Mouse (Mus musculus) heart, embryonic 16.5 days (tissue): ENCODE measurements around the gene Ltbr. TPM values are rescaled to one million over a fixed set of nuclear protein-coding genes. Genes with fewer than 3 reads are reported as not detected.

Source experiments
- ATAC-seq: fragments of 200-750 bp; cut with Nextera tagmentation; replicated peaks from 2 replicates; pipeline ENCODE4 v1.8.0; 2017; ENCODE audit warnings: moderate number of reproducible peaks; ENCODE audit not compliant: insufficient read depth, low FRiP score; ENCODE audit errors: extremely low read depth
- H3K27ac ChIP-seq: fragments of 300-500 bp; sonication (generic); 2 replicates; pipeline ENCODE4 v1.5.1; 2014; ENCODE audit warnings: mild to moderate bottlenecking, low read length, control low read depth, moderate library complexity
- H3K27me3 ChIP-seq: fragments of 300-500 bp; sonication (generic); 2 replicates; pipeline ENCODE4 v1.6.1; 2014; ENCODE audit warnings: low read length, mixed read lengths; ENCODE audit not compliant: control insufficient read depth, insufficient read depth
- H3K36me3 ChIP-seq: fragments of 300-500 bp; sonication (generic); 2 replicates; pipeline ENCODE4 v1.6.1; 2014; ENCODE audit not compliant: control insufficient read depth, insufficient read depth
- H3K4me1 ChIP-seq: fragments of 300-500 bp; sonication (generic); 2 replicates; pipeline ENCODE4 v1.6.1; 2014; ENCODE audit warnings: low read length, mixed read lengths; ENCODE audit not compliant: control insufficient read depth, insufficient read depth
- H3K4me2 ChIP-seq: fragments of 300-500 bp; sonication (generic); 2 replicates; pipeline ENCODE4 v1.6.1; 2014; ENCODE audit warnings: low read depth, mild to moderate bottlenecking, control low read depth, low read length
- H3K4me3 ChIP-seq: fragments of 300-500 bp; sonication (generic); 2 replicates; pipeline ENCODE4 v1.5.1; 2014; ENCODE audit warnings: mild to moderate bottlenecking, control low read depth, low read length
- H3K9ac ChIP-seq: fragments of 300-500 bp; sonication (generic); 2 replicates; pipeline ENCODE4 v1.6.1; 2014; ENCODE audit warnings: low read length, control low read depth
- H3K9me3 ChIP-seq: fragments of 300-500 bp; sonication (generic); replicated peaks from 2 replicates; pipeline ENCODE4 v1.6.1; 2016; ENCODE audit warnings: low read length; ENCODE audit not compliant: control insufficient read depth
- WGBS: fragments of 180-500 bp; shearing (Covaris S2); extraction: QIAGEN DNeasy Blood & Tissue Kit; methylation state at CpG from one replicate; pipeline ENCODE4 v1.1.7; 2014; 5-methylcytosine and 5-hydroxymethylcytosine counted together
- polyA plus RNA-seq: library from polyadenylated mRNA; unstranded; fragments of >200 nt; fragmentation: Nextera tagmentation; extraction: Ambion mirVana; gene quantifications from 2 replicates; pipeline ENCODE4 v1.2.1, GENCODE M21; 2015

The Ltbr gene
- polyA plus RNA-seq, 1 experiment from 2014 or later, result 43.0 TPM

GRCm38 (mm10) chr6:125338791-125339660 lies 25.3 kb upstream of the Ltbr start:
- Histone ChIP-seq H3K27me3 (no peaks in the 10 kb centered on the region), H3K36me3 (no peaks in the 10 kb centered on the region), H3K9ac (no peak overlapping the region), H3K27ac (peak overlapping the region; percentile 74; the same call in 1 of the 2 replicates), H3K4me3 (no peak overlapping the region), H3K9me3 (no peaks in the 10 kb centered on the region), H3K4me1 (0 out of 2 replicates have a peak, but pooled peaks cover 2% of the 10 kb centered on the region), H3K4me2 (no peak overlapping the region)
- 71% methylated on average over 9 of the region's 9 CpGs for WGBS
- ATAC-seq, result no peak

- Histone ChIP-seq H3K27me3 (no peaks in the 10 kb centered on the region), H3K27ac (no peak overlapping the region), H3K4me2 (no peak overlapping the region), H3K36me3 (no peaks in the 10 kb centered on the region), H3K9ac (no peak overlapping the region), H3K4me1 (peaks cover 8% of the 10 kb centered on the region; the same call in 1 of the 2 replicates), H3K9me3 (no peaks in the 10 kb centered on the region), H3K4me3 (no peak overlapping the region)
- 71% methylated on average over 2 of the region's 2 CpGs for WGBS
- no peak for ATAC-seq
Measured at GRCm38 (mm10) chr6:125334356-125334755, 20.7 kb upstream of the Ltbr start.

- Histone ChIP-seq H3K4me3 (no peak overlapping the region), H3K4me1 (peaks cover 8% of the 10 kb centered on the region; the same call in 1 of the 2 replicates), H3K9me3 (no peaks in the 10 kb centered on the region), H3K27ac (no peak overlapping the region), H3K4me2 (no peak overlapping the region), H3K36me3 (no peaks in the 10 kb centered on the region), H3K27me3 (no peaks in the 10 kb centered on the region), H3K9ac (no peak overlapping the region)
- 67% methylated on average over 14 of the region's 14 CpGs for WGBS
- no peak for ATAC-seq
Measured at GRCm38 (mm10) chr6:125333112-125333899, 19.6 kb upstream of the Ltbr start.

- ATAC-seq, result peak; percentile 95
- peak overlapping the region; percentile 52; the same call in 1 of the 2 replicates for H3K27ac ChIP-seq
- 1% methylated on average over 39 of the region's 39 CpGs for WGBS
- H3K27me3 ChIP-seq, result no peaks in the 10 kb centered on the region
- H3K4me3 ChIP-seq, result peak overlapping the region; percentile 66
- H3K36me3 ChIP-seq, result no peaks in the 10 kb centered on the region
- peaks cover 8% of the 10 kb centered on the region; the same call in 1 of the 2 replicates for H3K4me1 ChIP-seq
- H3K9ac ChIP-seq, result peak overlapping the region; percentile 80
- peak overlapping the region; percentile 83 for H3K4me2 ChIP-seq
- no peaks in the 10 kb centered on the region for H3K9me3 ChIP-seq
Measured at GRCm38 (mm10) chr6:125330626-125331326, 17.1 kb upstream of the Ltbr start.

- Histone ChIP-seq H3K4me1 (peaks cover 12% of the 10 kb centered on the region; the same call in 1 of the 2 replicates), H3K9me3 (no peaks in the 10 kb centered on the region), H3K27ac (no peak overlapping the region), H3K27me3 (no peaks in the 10 kb centered on the region; the same call in 1 of the 2 replicates), H3K9ac (no peak overlapping the region), H3K4me3 (no peak overlapping the region), H3K4me2 (no peak overlapping the region), H3K36me3 (no peaks in the 10 kb centered on the region)
- ATAC-seq, result no peak
- 78% methylated on average over 5 of the region's 5 CpGs for WGBS
Measured at GRCm38 (mm10) chr6:125328243-125328642, 14.6 kb upstream of the Ltbr start.

- H3K9ac ChIP-seq, result no peak overlapping the region
- no peaks in the 10 kb centered on the region for H3K9me3 ChIP-seq
- peaks cover 12% of the 10 kb centered on the region for H3K4me1 ChIP-seq
- WGBS, result 31% methylated on average over 6 of the region's 6 CpGs
- H3K27me3 ChIP-seq, result peaks cover 25% of the 10 kb centered on the region
- ATAC-seq, result no peak
- H3K27ac ChIP-seq, result no peak overlapping the region
- no peak overlapping the region for H3K4me2 ChIP-seq
- no peak overlapping the region for H3K4me3 ChIP-seq
- no peaks in the 10 kb centered on the region for H3K36me3 ChIP-seq
Measured at GRCm38 (mm10) chr6:125325337-125325736, 11.7 kb upstream of the Ltbr start.

- Histone ChIP-seq H3K4me1 (peaks cover 11% of the 10 kb centered on the region), H3K4me3 (no peak overlapping the region), H3K36me3 (no peaks in the 10 kb centered on the region), H3K4me2 (no peak overlapping the region), H3K27me3 (peaks cover 28% of the 10 kb centered on the region), H3K9ac (no peak overlapping the region), H3K9me3 (no peaks in the 10 kb centered on the region), H3K27ac (no peak overlapping the region)
- ATAC-seq, result no peak
- 65% methylated on average over 6 of the region's 6 CpGs for WGBS
Measured at GRCm38 (mm10) chr6:125323547-125323946, 9.9 kb upstream of the Ltbr start.

GRCm38 (mm10) chr6:125322794-125323193 lies 9.1 kb upstream of the Ltbr start:
- Histone ChIP-seq H3K36me3 (no peaks in the 10 kb centered on the region), H3K9me3 (no peaks in the 10 kb centered on the region), H3K27me3 (peaks cover 28% of the 10 kb centered on the region), H3K9ac (no peak overlapping the region), H3K4me2 (no peak overlapping the region), H3K4me1 (peaks cover 11% of the 10 kb centered on the region), H3K27ac (no peak overlapping the region), H3K4me3 (no peak overlapping the region)
- ATAC-seq, result no peak
- 54% methylated on average over 13 of the region's 13 CpGs for WGBS
